Mouse (Mus musculus): Measurements from ENCODE around the gene Cybrd1. TPM values are rescaled to one million over a fixed set of nuclear protein-coding genes. Genes with fewer than 3 reads are reported as not detected.

The Cybrd1 gene
- polyA plus RNA-seq, 1 experiment from 2014 or later: 1.1 TPM

DNA sequence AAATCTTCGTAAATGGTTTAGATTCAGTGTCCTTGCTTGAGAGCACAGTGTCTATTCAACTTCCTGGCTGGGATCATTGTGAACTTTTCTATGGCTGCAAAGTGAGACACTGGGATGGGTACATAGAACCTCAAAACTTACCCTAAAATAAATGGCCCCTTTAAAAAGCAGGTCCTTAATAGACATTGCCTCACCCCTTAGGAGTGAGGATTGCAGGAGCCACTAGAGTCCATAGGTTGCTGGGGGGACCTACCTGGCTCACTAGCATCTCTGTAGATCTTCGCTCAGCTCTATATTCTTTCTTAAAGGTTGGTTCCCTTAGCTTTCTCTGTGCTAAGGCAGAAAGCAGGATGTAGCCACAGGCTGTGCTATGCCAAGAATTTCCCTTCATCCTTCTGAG is 12.6 kb downstream of the Cybrd1 start:
- Histone ChIP-seq H3K4me3 (no peak overlapping the region), H3K36me3 (no peaks in the 10 kb centered on the region), H3K9me3 (replicated peaks) (no peaks in the 10 kb centered on the region), H3K27me3 (replicated peaks) (no peaks in the 10 kb centered on the region), H3K4me2 (no peak overlapping the region), H3K27ac (no peak overlapping the region), H3K9ac (no peak overlapping the region), H3K4me1 (peaks cover 14% of the 10 kb centered on the region)
- WGBS (ENCODE audit: insufficient replicate concordance): 71% methylated on average over 2 of the region's 2 CpGs
- ATAC-seq: no peak

DNA sequence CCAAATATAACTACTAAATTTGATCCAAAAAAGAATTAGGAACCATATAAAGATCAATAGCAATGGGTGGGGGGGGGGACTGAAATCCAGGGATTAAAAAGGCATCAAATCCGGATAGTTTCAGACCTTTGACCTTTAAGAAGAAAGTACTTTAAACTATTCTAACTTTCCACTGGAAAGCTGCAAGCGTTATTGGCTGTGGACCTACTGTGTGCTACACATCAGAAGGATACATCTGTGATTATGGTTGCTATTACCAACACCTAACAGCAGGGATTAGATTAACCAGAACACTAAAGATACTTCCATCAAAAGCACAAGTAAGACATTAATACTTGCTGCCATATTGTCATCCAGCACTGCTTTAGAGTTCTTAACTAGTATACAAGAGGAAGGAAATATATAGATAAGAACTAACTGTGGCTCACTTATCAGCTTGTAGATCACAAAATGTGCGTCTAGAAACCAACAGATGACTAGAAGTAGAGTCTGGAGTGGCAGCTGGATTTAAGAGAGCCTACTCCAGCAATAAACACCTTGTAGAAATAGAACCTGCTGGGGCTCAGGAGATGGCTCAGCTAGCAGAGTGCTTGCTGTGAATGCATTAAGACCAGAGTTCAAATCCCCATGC is 14.3 kb downstream of the Cybrd1 start:
- no peak overlapping the region for H3K27ac ChIP-seq
- no peaks in the 10 kb centered on the region for H3K27me3 ChIP-seq (replicated peaks)
- no peak overlapping the region for H3K4me3 ChIP-seq

GRCm38 (mm10) chr2:71134041-71134505 is 16.4 kb downstream of the Cybrd1 start:
- Histone ChIP-seq H3K27me3 (replicated peaks) (no peaks in the 10 kb centered on the region), H3K36me3 (peaks cover 5% of the 10 kb centered on the region; the same call in 1 of the 2 replicates), H3K4me3 (no peak overlapping the region), H3K9me3 (replicated peaks) (no peaks in the 10 kb centered on the region), H3K4me1 (peaks cover 14% of the 10 kb centered on the region), H3K4me2 (peak overlapping the region; percentile 1; the same call in 1 of the 2 replicates), H3K27ac (peak overlapping the region; percentile 51; the same call in 1 of the 2 replicates), H3K9ac (no peak overlapping the region)
- peak; percentile 79 for ATAC-seq
- WGBS (ENCODE audit: insufficient replicate concordance): 50% methylated on average over 9 of the region's 9 CpGs

More for the DNA sequence above, 14.3 kb downstream of the Cybrd1 start:
- WGBS (ENCODE audit: insufficient replicate concordance): 51% methylated on average over 3 of the region's 3 CpGs
- H3K9me3 ChIP-seq (replicated peaks): no peaks in the 10 kb centered on the region
- no peak for ATAC-seq
- H3K4me1 ChIP-seq: peaks cover 14% of the 10 kb centered on the region
- H3K36me3 ChIP-seq: no peaks in the 10 kb centered on the region
- no peak overlapping the region for H3K4me2 ChIP-seq
- no peak overlapping the region for H3K9ac ChIP-seq

GRCm38 (mm10) chr2:71134836-71135235 is 17.1 kb downstream of the Cybrd1 start:
- peaks cover 14% of the 10 kb centered on the region for H3K4me1 ChIP-seq
- peaks cover 5% of the 10 kb centered on the region; the same call in 1 of the 2 replicates for H3K36me3 ChIP-seq
- ATAC-seq: no peak
- H3K4me3 ChIP-seq: no peak overlapping the region
- no peaks in the 10 kb centered on the region for H3K27me3 ChIP-seq (replicated peaks)
- no peaks in the 10 kb centered on the region for H3K9me3 ChIP-seq (replicated peaks)
- no peak overlapping the region for H3K9ac ChIP-seq
- no peak overlapping the region for H3K27ac ChIP-seq
- WGBS (ENCODE audit: insufficient replicate concordance): 47% methylated on average over 5 of the region's 5 CpGs
- H3K4me2 ChIP-seq: no peak overlapping the region

DNA sequence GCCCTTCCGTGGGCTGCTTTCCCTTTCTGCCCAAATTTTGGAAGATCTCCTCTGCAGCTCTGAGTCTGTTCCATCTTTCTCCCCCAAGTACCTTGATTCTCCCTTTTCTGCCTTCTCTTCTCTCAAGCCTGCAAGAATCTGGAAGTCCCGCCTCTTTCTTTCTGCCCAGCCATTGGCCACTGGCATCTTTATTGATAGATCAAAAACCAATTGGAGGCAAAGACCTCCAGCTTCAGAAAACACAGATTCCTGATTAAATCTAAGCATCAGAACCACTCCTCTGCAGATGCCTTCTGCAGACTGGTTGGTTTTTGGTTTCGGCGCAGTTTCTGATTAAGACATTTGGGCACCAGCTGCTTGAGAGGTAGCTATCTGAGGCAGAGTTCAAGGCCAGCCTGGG is 22.9 kb downstream of the Cybrd1 start:
- H3K27me3 ChIP-seq (replicated peaks): no peaks in the 10 kb centered on the region
- 52% methylated on average over 4 of the region's 4 CpGs for WGBS (ENCODE audit: insufficient replicate concordance)
- ATAC-seq: no peak
- no peak overlapping the region for H3K9ac ChIP-seq
- H3K4me1 ChIP-seq: peaks cover 1% of the 10 kb centered on the region; the same call in 1 of the 2 replicates
- H3K9me3 ChIP-seq (replicated peaks): no peaks in the 10 kb centered on the region
- H3K27ac ChIP-seq: no peak overlapping the region
- no peak overlapping the region for H3K4me2 ChIP-seq
- no peak overlapping the region for H3K4me3 ChIP-seq
- H3K36me3 ChIP-seq: peaks cover 5% of the 10 kb centered on the region; the same call in 1 of the 2 replicates

DNA sequence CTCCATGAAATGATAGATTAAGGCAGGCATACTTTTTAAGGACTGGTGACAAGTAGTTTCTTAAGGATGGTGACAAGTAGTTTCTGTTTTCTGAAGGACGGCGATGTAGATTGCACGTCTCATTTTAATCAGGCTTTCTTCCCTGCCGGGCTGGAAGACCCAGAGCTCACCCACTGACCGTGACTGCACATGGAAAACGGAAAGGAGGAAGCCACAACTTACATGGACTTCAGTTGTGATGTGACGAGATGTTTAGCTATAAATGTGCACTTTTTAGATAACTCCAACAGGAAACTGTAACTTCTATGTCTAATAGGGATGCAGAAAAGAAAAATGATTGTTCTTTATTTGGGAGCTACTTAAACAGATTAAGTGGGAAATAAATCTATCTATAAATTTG is 24.7 kb downstream of the Cybrd1 start:
- Histone ChIP-seq H3K9ac (no peak overlapping the region), H3K9me3 (replicated peaks) (no peaks in the 10 kb centered on the region), H3K27ac (no peak overlapping the region), H3K4me1 (peaks cover 11% of the 10 kb centered on the region; the same call in 1 of the 2 replicates), H3K4me3 (no peak overlapping the region), H3K27me3 (replicated peaks) (no peaks in the 10 kb centered on the region; the same call in 1 of the 2 replicates), H3K36me3 (peaks cover 3% of the 10 kb centered on the region; the same call in 1 of the 2 replicates), H3K4me2 (no peak overlapping the region)
- 27% methylated on average over 7 of the region's 7 CpGs for WGBS (ENCODE audit: insufficient replicate concordance)
- ATAC-seq: no peak

- H3K36me3 ChIP-seq: no peaks in the 10 kb centered on the region
- ATAC-seq: peak; percentile 38
- H3K4me3 ChIP-seq: no peak overlapping the region
- no peaks in the 10 kb centered on the region; the same call in none of the 2 replicates for H3K27me3 ChIP-seq (replicated peaks)
- peaks cover 13% of the 10 kb centered on the region; the same call in 1 of the 2 replicates for H3K4me1 ChIP-seq
- H3K9me3 ChIP-seq (replicated peaks): no peaks in the 10 kb centered on the region
- WGBS (ENCODE audit: insufficient replicate concordance): 62% methylated on average over 4 of the region's 4 CpGs
- H3K4me2 ChIP-seq: no peak overlapping the region
- H3K27ac ChIP-seq: peak overlapping the region; percentile 68
- no peak overlapping the region for H3K9ac ChIP-seq
These were observed 28.1 kb downstream of the Cybrd1 start for GRCm38 (mm10) chr2:71145853-71146252.

GRCm38 (mm10) chr2:71146266-71146665 is 28.5 kb downstream of the Cybrd1 start:
- 17% methylated on average over 3 of the region's 3 CpGs for WGBS (ENCODE audit: insufficient replicate concordance)
- H3K9me3 ChIP-seq (replicated peaks): no peaks in the 10 kb centered on the region
- no peak overlapping the region for H3K9ac ChIP-seq
- peak; percentile 76 for ATAC-seq
- H3K4me1 ChIP-seq: peaks cover 13% of the 10 kb centered on the region; the same call in 1 of the 2 replicates
- H3K36me3 ChIP-seq: no peaks in the 10 kb centered on the region
- no peak overlapping the region for H3K4me3 ChIP-seq
- H3K27ac ChIP-seq: peak overlapping the region; percentile 68; the same call in 1 of the 2 replicates
- no peaks in the 10 kb centered on the region; the same call in none of the 2 replicates for H3K27me3 ChIP-seq (replicated peaks)
- H3K4me2 ChIP-seq: no peak overlapping the region

DNA sequence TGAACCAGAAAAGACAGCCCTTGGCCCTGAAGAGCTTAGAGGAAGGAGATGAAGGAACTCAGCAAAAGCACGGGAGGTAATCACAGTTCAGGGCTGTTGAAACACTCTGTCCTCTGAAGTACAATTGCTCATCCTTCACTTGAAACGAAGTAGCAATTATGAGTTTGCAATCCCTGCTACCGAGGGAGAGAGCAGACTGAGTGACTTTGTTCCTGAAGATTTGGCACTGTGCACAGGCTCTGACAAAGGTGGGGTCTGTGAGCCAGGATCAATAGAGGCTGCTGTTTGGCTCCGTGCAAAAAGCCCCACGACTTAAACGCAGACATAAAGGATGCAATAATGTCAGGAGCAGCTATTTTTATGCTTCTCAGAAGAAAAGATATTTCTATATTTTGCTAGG is 30.1 kb downstream of the Cybrd1 start:
- Histone ChIP-seq H3K9ac (no peak overlapping the region), H3K27ac (no peak overlapping the region), H3K9me3 (replicated peaks) (no peaks in the 10 kb centered on the region), H3K4me2 (no peak overlapping the region), H3K27me3 (replicated peaks) (no peaks in the 10 kb centered on the region; the same call in none of the 2 replicates), H3K4me1 (peaks cover 13% of the 10 kb centered on the region; the same call in 1 of the 2 replicates), H3K36me3 (no peaks in the 10 kb centered on the region), H3K4me3 (no peak overlapping the region)
- ATAC-seq: no peak
- 46% methylated on average over 6 of the region's 6 CpGs for WGBS (ENCODE audit: insufficient replicate concordance)

DNA sequence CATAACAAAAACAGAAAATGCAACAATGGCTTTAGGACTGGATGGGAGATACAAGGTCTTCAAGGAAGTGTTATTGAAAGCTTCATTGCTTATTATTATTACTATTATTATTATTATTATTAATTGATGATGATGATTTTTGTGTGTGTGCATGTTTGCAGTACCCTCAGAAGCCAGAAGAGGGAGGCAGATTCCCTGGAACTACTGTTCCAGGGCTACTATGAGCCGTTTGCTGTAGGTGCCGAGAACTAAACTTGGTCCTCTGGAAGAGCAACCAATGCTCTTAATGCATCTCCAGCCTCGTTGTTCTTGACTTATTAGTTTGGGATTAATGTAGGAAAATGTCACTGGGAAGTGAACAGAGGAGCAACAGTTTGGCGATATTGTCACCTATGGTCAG is 34.4 kb downstream of the Cybrd1 start:
- Histone ChIP-seq H3K4me3 (no peak overlapping the region), H3K36me3 (no peaks in the 10 kb centered on the region), H3K27ac (no peak overlapping the region), H3K27me3 (replicated peaks) (no peaks in the 10 kb centered on the region; the same call in none of the 2 replicates), H3K9ac (no peak overlapping the region), H3K4me1 (0 out of 2 replicates have a peak, but pooled peaks cover 4% of the 10 kb centered on the region), H3K9me3 (replicated peaks) (no peaks in the 10 kb centered on the region), H3K4me2 (no peak overlapping the region)
- 78% methylated on average over 4 of the region's 4 CpGs for WGBS (ENCODE audit: insufficient replicate concordance)
- no peak for ATAC-seq

GRCm38 (mm10) chr2:71155486-71155885 is 37.8 kb downstream of the Cybrd1 start:
- WGBS (ENCODE audit: insufficient replicate concordance): 5% methylated on average over 8 of the region's 8 CpGs
- H3K9me3 ChIP-seq (replicated peaks): no peaks in the 10 kb centered on the region
- no peak for ATAC-seq
- no peaks in the 10 kb centered on the region for H3K27me3 ChIP-seq (replicated peaks)
- H3K4me1 ChIP-seq: peaks cover 7% of the 10 kb centered on the region; the same call in 1 of the 2 replicates
- H3K9ac ChIP-seq: no peak overlapping the region
- H3K27ac ChIP-seq: no peak overlapping the region
- no peak overlapping the region for H3K4me2 ChIP-seq
- no peaks in the 10 kb centered on the region for H3K36me3 ChIP-seq
- no peak overlapping the region for H3K4me3 ChIP-seq

GRCm38 (mm10) chr2:71156446-71156845 is 38.7 kb downstream of the Cybrd1 start:
- H3K9ac ChIP-seq: no peak overlapping the region
- no peak overlapping the region for H3K4me2 ChIP-seq
- H3K4me3 ChIP-seq: no peak overlapping the region
- no peak for ATAC-seq
- WGBS (ENCODE audit: insufficient replicate concordance): 76% methylated on average over 8 of the region's 8 CpGs
- peaks cover 11% of the 10 kb centered on the region for H3K4me1 ChIP-seq
- no peak overlapping the region for H3K27ac ChIP-seq
- no peaks in the 10 kb centered on the region for H3K9me3 ChIP-seq (replicated peaks)
- no peaks in the 10 kb centered on the region for H3K27me3 ChIP-seq (replicated peaks)
- H3K36me3 ChIP-seq: no peaks in the 10 kb centered on the region
